8 mouse cellular contexts compared by ENCODE assay signal in the genomic region with DNA sequence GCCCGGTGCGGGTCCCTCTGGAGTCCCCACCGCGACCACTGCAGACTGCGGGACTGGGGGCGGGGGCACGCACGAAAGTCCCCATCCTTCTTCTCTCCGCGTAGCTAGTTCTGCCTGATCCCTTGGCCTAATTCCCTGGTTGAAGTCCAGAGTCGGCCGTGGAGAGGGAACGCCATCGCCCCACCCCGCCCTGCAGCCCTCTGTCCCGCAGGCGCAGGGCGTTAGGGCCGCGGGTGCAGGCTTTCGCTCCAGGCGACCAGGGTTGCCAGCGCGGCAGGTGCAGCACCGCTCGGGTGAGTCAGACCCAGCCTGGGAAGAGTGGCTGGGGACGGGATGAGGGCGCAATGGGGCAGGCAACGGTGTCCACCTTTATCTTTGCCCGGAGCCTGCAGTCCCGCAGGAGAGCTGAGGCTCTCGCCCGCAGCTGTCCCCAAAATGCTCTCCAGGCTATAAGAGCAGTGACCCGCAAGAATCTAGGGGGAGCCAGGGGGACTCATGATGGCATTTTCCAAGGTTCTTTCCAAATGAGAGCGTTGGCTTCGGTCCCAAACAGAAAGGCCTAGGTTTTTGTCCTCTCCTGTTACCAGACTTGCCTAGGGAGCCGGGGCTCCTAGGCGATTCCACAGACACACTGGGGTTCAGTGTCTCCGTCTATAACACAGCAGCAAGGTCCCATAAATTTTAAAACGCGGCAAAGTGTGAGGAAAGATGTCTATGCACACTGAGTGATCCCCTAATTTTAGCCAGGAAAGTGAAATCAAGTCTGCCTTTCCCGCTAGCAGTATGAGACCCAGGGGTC. TPM values are rescaled to one million over a fixed set of nuclear protein-coding genes. Genes with fewer than 3 reads are reported as not detected.
DNase-seq lines count a peak whose midpoint lies in the region; ATAC-seq and TF ChIP-seq lines count a peak whose summit lies in the region.

A gene (plus strand): TSS at position 101 of the 799 bp plus-strand sequence.

- H3K9ac ChIP-seq in hindbrain, embryonic 13.5 days = peak within 1 kb of the TSS; percentile 80

- ATAC-seq in CD4-positive, CD25-positive, alpha-beta regulatory T cell, adult 4 months = no peak
- peak; percentile 33; the same call in 1 of the 2 replicates for ATAC-seq in hindbrain, embryonic 13.5 days (ENCODE audit: low FRiP score)

- no peaks in the 10 kb centered on the region for H3K9me3 ChIP-seq in hindbrain, embryonic 13.5 days

- H3K4me3 ChIP-seq in hindbrain, embryonic 13.5 days = peak within 1 kb of the TSS; percentile 45
- peak within 1 kb of the TSS; percentile 66 for H3K4me3 ChIP-seq in small intestine, adult 2 months (ENCODE audit: low read depth, low read length)

- peak within 1 kb of the TSS; percentile 98 for H3K27ac ChIP-seq in hindbrain, embryonic 13.5 days
- peak within 1 kb of the TSS; percentile 17; the same call in 1 of the 2 replicates for H3K27ac ChIP-seq in small intestine, adult 2 months (ENCODE audit: insufficient read depth, low read depth, low read length)

- peaks cover 39% of the 10 kb centered on the region for H3K4me1 ChIP-seq in hindbrain, embryonic 13.5 days (replicated peaks)
- peaks cover 11% of the 10 kb centered on the region for H3K4me1 ChIP-seq in small intestine, adult 2 months (ENCODE audit: control insufficient read depth, insufficient read depth, insufficient read length, low read length)

- WGBS in hindbrain, embryonic 13.5 days = 3% methylated on average over 42 of the region's 42 CpGs
- WGBS in small intestine, adult 2 months = 11% methylated on average over 42 of the region's 42 CpGs

- H3K36me3 ChIP-seq in hindbrain, embryonic 13.5 days = no peaks in the 10 kb centered on the region
- H3K36me3 ChIP-seq in small intestine, adult 2 months (ENCODE audit: control insufficient read depth, insufficient read depth, low read length) = no peaks in the 10 kb centered on the region

- peaks cover 17% of the 10 kb centered on the region; the same call in 1 of the 2 replicates for H3K27me3 ChIP-seq in hindbrain, embryonic 13.5 days
- H3K27me3 ChIP-seq in small intestine, adult 2 months (ENCODE audit: control insufficient read depth, insufficient read depth, low read length) = peaks cover 22% of the 10 kb centered on the region

- DNase-seq in CD4-positive, CD25-positive, alpha-beta regulatory T cell, adult 2 months (ENCODE audit: low read depth, low spot score) = peak; percentile 28
- DNase-seq in cerebellum, adult 11-12 months = peak; percentile 88
- DNase-seq in gastrocnemius, adult 18-20 months (ENCODE audit: low spot score) = peak; percentile 74
- DNase-seq in layer of hippocampus, postnatal 25 days (ENCODE audit: extremely low spot score in 1 of 2, low spot score in 1 of 2) = peak in 1 of 2 experiments; percentile 50
- DNase-seq in lung, postnatal 25 days (ENCODE audit: low spot score) = peak; percentile 25

- H3K4me2 ChIP-seq in hindbrain, embryonic 13.5 days = peak within 1 kb of the TSS; percentile 80

- no peak for TF ChIP-seq CTCF in small intestine, adult 2 months (IDR thresholded peaks at IDR 0.05; ENCODE audit: extremely low read depth, insufficient read length, insufficient replicate concordance, low read depth, low read length)

- no peak for TF ChIP-seq POLR2A in small intestine, adult 2 months (IDR thresholded peaks at IDR 0.05; ENCODE audit: low read depth, low read length)

RNA-seq across cellular contexts. Expression of the gene that starts here (rescaled TPM):
- under 1 TPM; 0.65 to 0.67 TPM for polyA plus RNA-seq in CD4-positive, CD25-positive, alpha-beta regulatory T cell, adult 4 months (2017; shearing (Covaris generic))
- total RNA-seq in gastrocnemius, adult 18-20 months (2021) = 1 to 10 TPM in 1 of 2 experiments, under 1 TPM in 1; 0.33 to 1.2 TPM
- 2.3 and 3.4 TPM in 2 replicates for polyA plus RNA-seq in hindbrain, embryonic 13.5 days (2015; fragmentation: Nextera tagmentation; extraction: Ambion mirVana)
- total RNA-seq in layer of hippocampus, postnatal 25 days (2021) = 10 to 100 TPM; 15.4 to 20.9 TPM
- 1.6 and 2.7 TPM in 2 replicates for polyA plus RNA-seq in small intestine, adult 2 months (2012; rRNA removed)

Comparison
In these comparisons a context has a peak if more than half of its experiments do, and no peak if none do; other contexts are left out.
1. RNA of the gene that starts here (total RNA-seq): 15.4 to 20.9 TPM in layer of hippocampus, postnatal 25 days; 0.33 to 1.2 TPM in gastrocnemius, adult 18-20 months; every median in the first group is over 4 times any median in the second.